Mouse (Mus musculus): Measurements from ENCODE around the gene Cdc42.

- no peak for TF ChIP-seq USF1 (IDR thresholded peaks at IDR 0.05; ENCODE audit: low read depth)
- TF ChIP-seq E2F4 (IDR thresholded peaks at IDR 0.05; ENCODE audit: insufficient read depth): no peak
- TF ChIP-seq TCF12 (IDR thresholded peaks at IDR 0.05; ENCODE audit: insufficient read depth, poor library complexity, severe bottlenecking): peak; percentile 64
- TF ChIP-seq POLR2AphosphoS2 (IDR thresholded peaks at IDR 0.05; ENCODE audit: insufficient read length, low read depth): peak; percentile 38
- TF ChIP-seq POLR2A (IDR thresholded peaks at IDR 0.05; ENCODE audit: insufficient read length, low read depth): no peak
Observed at GRCm38 (mm10) chr4:137300227-137300626, 57.3 kb downstream of the Cdc42 start.
